Mouse (Mus musculus) right cerebral cortex, postnatal 14 days (tissue): ENCODE measurements at regions not wholly inside any gene's neighbourhood (a gene's known extent, or its start where the extent isn't known, plus 50 kb on each side); places are given as distances from the start of the nearest gene placed in this dataset.

Source experiments
- DNase-seq: peaks from one replicate; pipeline ENCODE4 v3.0.0; 2022

DNA sequence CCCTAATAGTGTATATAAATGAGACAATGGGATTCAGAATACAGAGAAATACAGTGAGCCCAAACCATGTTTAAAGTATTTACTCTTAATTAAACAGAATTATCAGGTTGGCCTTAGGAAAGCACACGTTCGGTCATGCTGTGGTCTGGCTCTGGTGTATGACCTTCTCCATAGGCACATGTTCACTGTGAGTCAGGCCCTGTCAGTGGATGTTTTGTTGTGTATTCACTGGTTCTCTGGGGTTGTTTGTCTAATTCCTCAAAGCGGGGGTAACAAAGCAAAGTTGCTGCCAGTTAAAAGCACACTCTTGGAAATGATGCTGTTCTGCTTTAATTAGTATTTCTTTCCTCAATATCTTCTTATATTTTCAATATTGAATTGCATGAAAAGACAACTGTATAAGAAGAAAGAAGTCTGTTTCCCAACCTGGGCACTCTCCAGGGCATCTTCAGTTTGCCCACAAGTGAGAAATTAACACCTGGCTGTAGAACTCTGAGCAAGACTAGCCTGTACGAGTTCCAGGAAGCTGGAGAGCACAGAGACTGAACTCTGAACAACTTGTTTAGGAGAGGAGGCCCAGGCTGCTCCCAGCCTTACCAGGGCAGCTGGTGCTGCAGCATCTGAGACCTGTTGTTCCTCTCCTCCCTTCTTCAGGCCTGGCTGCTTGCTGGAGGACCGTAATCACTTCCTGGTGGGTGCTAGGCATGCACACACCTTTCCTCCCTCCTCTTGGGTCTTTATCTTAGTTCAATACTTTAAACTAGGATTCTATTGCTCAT is 593.1 kb downstream of the Ttll7 start:
- DNase-seq: no peak

DNA sequence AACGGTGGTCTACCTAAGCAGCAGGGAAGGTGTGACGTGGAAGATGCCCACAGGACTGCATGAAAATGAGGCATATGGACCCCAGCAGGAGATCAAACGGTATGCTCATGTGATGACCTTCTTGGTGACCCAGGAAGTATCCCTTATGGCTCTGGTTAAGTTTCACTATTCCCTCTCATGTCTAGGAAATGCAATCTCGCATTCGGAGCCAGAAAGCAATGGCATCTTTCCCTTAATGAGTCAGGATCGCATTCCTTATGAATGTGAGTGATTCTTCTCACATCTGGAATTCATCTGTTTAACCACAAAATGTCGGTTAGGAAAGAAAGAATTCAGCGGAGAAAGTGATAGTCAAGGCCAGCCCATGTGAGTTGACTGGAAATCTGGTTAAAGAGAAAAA is 593.7 kb downstream of the Ttll7 start:
- DNase-seq: no peak

DNA sequence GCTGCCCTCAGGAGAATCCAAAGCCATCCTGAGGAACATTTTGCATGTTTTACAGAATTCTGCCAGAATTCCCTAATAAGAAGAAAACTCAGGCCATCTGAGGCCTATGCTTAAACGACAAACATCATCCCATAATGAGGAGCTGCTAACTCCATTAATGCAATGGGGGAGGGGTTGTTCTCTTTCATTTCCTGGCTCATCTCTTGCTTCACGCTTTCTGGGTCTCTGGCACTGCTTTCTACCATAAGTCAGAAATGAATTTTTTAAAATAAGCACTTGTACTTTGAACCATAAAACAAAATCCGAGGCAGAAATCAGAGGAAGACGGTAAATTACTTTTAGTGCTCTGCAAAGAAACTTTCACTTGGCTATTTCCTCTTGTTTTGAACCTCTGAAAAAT is 600.0 kb downstream of the Ttll7 start:
- DNase-seq: no peak

DNA sequence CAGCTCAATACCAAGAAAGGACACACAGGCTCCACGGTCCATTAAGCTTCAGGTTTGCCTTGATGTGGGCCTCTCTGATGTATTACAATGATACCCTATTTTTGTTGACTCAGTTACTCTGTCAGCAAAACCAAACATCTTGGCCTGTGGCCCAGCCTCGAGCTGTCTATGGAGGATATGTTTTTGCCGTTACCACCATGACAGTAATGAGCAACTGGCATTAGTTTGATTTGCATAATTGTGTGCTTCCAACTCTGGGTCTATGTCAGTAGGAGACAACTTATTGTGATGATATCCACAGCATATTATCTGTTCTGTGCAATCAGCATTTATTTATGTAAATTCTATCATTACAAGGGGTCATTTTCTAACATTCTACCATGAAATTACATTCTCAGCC is 603.2 kb downstream of the Ttll7 start:
- DNase-seq: no peak

DNA sequence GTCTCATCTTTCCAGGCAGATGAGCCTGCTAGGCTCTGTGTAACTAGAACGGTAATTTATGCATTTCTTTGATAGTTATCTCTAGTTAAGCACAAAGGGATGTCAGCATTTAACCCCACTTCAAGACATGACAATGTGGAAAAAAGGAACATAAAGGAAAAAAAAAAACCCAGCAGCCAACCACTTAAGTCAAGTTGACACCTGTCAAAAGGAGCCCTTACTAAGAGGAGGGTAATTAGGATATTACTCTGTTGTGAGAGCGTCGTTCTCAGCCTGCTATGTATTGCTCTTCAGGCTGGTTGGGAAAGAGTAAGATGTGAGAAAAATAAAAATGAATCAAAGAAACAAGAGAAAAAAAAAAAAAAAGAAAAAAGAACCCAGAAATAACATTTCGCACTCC is 604.1 kb downstream of the Ttll7 start:
- DNase-seq: no peak

DNA sequence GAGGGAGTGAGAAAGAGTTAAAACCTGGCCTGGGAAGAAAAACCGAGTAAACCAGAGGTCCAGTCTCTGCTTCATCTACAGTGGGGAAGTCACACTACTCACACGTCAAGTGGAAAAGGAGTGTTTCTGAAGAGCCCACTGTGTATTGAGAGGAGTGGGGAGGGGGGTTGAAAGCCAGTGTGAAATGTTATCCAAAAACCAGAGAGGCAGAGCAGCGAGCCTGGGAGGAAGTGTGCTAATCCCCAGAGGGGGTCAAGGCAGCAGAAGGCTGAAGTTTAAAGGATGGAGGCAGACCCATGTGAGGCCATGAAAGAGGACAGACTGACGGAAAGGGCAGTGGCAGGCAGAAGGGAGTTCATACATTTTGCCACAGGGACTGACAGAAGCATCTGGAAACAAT is 605.9 kb downstream of the Ttll7 start:
- DNase-seq: no peak

DNA sequence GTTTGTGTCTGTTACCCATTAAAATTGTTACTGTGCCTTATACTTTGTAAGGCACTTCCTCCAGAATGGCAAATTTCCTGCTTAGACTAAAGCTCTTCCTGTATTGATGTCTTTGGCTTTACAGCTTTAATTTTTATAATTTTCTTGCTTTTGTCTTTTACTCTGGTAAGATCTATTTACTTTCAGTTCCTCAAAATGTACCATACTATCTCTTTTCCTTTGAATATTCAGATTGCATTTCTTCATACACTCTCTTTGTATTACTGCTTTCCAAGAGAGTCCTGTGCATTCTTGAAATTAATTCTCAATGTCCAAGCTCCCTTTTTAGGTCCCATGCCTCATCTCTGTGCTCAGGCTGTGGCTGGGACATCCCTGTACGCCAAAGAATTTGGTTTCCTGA is 627.7 kb downstream of the Ttll7 start:
- no peak for DNase-seq
